Mouse (Mus musculus): ENCODE measurements around the gene Rcvrn. TPM values are rescaled to one million over a fixed set of nuclear protein-coding genes. Genes with fewer than 3 reads are reported as not detected.

Rcvrn gene
- polyA plus RNA-seq (2014; fragmentation: Nextera tagmentation; extraction: Ambion mirVana) = not detected in 2 replicates

DNA sequence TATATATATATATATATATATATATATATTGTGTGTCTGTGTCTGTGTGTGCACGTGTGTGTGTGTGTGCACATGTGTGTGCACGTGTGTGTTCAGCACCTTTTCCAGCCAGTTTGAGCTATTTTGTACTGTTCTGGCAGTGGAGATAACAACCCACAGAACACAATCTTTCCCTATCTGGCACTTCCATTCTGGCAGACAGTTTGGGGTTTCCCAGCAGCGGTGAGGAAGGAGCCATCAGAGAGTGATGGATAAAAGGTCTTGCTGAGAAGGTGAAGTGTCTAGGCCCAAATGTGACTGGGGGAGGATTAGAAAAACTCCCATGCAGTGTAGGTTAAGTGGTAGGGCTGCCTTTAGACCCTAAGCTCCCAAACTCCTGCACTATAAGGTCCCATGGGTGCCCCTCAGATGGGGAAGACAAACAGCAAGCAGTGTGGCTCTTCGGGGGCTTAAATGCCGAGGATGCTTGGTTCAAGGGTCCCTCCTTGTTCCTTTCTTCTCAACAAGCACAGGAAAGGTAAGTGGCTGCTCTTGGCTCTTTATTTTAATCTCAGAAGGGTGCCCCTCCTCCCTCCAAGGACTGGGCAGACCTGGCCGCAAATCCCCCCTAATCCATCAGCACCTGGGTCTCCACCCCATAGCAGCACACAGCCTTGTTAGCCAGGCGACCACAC, at the start of gene Rcvrn:
TSS of gene Rcvrn (plus strand) at position 624 of the 674 bp plus-strand sequence.
- no peaks in the 10 kb centered on the region for H3K4me1 ChIP-seq (ENCODE audit: control insufficient read depth in 2 of 2, insufficient read depth in 2 of 2, low read length in 2 of 2)
- WGBS = 57% methylated on average over 7 of the region's 7 CpGs
- no peak for ATAC-seq (ENCODE audit: insufficient number of reproducible peaks, insufficient read depth, low FRiP score, low read depth)
- H3K9ac ChIP-seq (ENCODE audit: low read length) = no peak within 1 kb of the TSS
- no peak within 1 kb of the TSS for H3K4me3 ChIP-seq (ENCODE audit: control insufficient read depth in 1 of 2, insufficient read depth in 1 of 2, low read depth in 1 of 2, low read length in 2 of 2)
- H3K27me3 ChIP-seq (ENCODE audit: control insufficient read depth, insufficient read depth, low read length) = no peaks in the 10 kb centered on the region
- no peaks in the 10 kb centered on the region for H3K36me3 ChIP-seq (ENCODE audit: control insufficient read depth, insufficient read depth, low read length)
- no peak within 1 kb of the TSS for H3K27ac ChIP-seq (replicated peaks in 1 of 2; ENCODE audit: control insufficient read depth in 1 of 2, insufficient read depth in 1 of 2, low read depth in 2 of 2, low read length in 2 of 2)
- no peak within 1 kb of the TSS for H3K4me2 ChIP-seq (ENCODE audit: low read length)
- H3K9me3 ChIP-seq (ENCODE audit: control insufficient read depth, low read length) = no peaks in the 10 kb centered on the region

DNA sequence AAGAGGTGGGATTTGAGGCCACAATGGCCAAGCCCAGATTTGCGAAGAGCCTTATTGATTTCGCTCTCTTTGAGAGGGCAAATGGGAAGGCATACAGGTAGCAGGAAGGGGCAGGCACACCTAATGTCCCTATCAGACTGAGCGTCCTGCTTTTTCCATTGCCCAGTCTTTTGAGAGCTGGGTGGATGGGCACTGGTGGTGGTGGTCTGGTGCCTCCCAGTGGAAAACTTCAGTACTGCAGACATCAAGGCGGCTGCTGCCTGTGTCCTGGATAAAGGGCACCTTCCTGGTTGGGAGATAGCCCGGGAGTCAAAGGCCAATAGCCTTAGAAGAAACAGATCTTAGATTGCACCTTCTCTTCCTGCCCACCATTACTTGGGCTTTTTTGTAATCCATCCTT, 47.4 kb upstream of the Rcvrn start:
- no peaks in the 10 kb centered on the region for H3K9me3 ChIP-seq (ENCODE audit: control insufficient read depth, low read length)
- H3K27ac ChIP-seq (replicated peaks in 1 of 2; ENCODE audit: control insufficient read depth in 1 of 2, insufficient read depth in 1 of 2, low read depth in 2 of 2, low read length in 2 of 2) = no peak overlapping the region
- H3K4me1 ChIP-seq (ENCODE audit: control insufficient read depth in 2 of 2, insufficient read depth in 2 of 2, low read length in 2 of 2) = peaks cover 0 to 16% of the 10 kb centered on the region in 2 experiments; a peak in 3 of 4 replicates
- no peaks in the 10 kb centered on the region for H3K27me3 ChIP-seq (ENCODE audit: control insufficient read depth, insufficient read depth, low read length)
- H3K9ac ChIP-seq (ENCODE audit: low read length) = no peak overlapping the region
- no peaks in the 10 kb centered on the region for H3K36me3 ChIP-seq (ENCODE audit: control insufficient read depth, insufficient read depth, low read length)
- ATAC-seq (ENCODE audit: insufficient number of reproducible peaks, insufficient read depth, low FRiP score, low read depth) = peak; percentile 49; the same call in 1 of the 2 replicates
- no peak overlapping the region for H3K4me2 ChIP-seq (ENCODE audit: low read length)
- 25% methylated on average over 5 of the region's 5 CpGs for WGBS
- no peak overlapping the region for H3K4me3 ChIP-seq (ENCODE audit: control insufficient read depth in 1 of 2, insufficient read depth in 1 of 2, low read depth in 1 of 2, low read length in 2 of 2)

DNA sequence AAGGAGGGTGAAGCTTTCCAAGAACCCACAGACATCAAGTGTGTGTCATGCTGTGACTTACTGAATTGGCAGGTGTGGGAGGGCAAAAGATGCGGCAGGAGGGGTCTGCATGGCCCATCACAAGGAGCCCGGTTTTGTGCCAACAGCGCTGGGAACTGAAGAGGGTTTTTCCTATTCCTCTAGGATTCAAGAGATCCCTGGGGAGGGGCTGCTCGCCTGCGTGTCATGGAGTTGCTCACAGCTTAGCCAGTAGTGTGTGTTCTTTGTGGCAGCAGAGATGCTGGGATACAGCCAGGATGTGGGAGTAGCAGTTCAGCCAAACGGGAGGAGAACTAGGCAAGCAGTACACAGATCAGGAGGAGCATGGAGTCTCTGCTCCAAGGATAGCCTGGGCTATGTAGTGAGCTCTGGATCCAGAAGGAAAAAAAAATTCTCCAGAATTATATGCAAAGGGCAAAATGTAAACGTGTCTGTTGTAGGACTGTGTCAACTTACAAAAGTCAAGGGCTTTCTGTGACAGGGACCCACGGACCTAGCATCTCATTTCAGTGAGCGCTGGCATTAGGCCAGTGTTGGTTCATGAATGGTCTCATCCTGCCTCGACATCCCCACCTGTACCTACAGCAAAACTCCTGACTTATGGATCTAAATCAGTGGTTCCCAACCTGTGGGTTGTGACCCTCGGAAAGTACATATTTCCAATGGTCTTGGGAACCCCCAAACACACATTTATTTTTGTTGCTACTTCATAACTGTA, 46.3 kb upstream of the Rcvrn start:
- H3K4me1 ChIP-seq (ENCODE audit: control insufficient read depth in 2 of 2, insufficient read depth in 2 of 2, low read length in 2 of 2) = peaks cover 0 to 16% of the 10 kb centered on the region in 2 experiments; a peak in 3 of 4 replicates
- no peak overlapping the region for H3K4me2 ChIP-seq (ENCODE audit: low read length)
- no peak overlapping the region for H3K27ac ChIP-seq (replicated peaks in 1 of 2; ENCODE audit: control insufficient read depth in 1 of 2, insufficient read depth in 1 of 2, low read depth in 2 of 2, low read length in 2 of 2)
- no peaks in the 10 kb centered on the region for H3K36me3 ChIP-seq (ENCODE audit: control insufficient read depth, insufficient read depth, low read length)
- H3K9me3 ChIP-seq (ENCODE audit: control insufficient read depth, low read length) = no peaks in the 10 kb centered on the region
- H3K4me3 ChIP-seq (ENCODE audit: control insufficient read depth in 1 of 2, insufficient read depth in 1 of 2, low read depth in 1 of 2, low read length in 2 of 2) = no peak overlapping the region
- no peak for ATAC-seq (ENCODE audit: insufficient number of reproducible peaks, insufficient read depth, low FRiP score, low read depth)
- no peaks in the 10 kb centered on the region for H3K27me3 ChIP-seq (ENCODE audit: control insufficient read depth, insufficient read depth, low read length)
- WGBS = 70% methylated on average over 11 of the region's 11 CpGs
- H3K9ac ChIP-seq (ENCODE audit: low read length) = no peak overlapping the region

DNA sequence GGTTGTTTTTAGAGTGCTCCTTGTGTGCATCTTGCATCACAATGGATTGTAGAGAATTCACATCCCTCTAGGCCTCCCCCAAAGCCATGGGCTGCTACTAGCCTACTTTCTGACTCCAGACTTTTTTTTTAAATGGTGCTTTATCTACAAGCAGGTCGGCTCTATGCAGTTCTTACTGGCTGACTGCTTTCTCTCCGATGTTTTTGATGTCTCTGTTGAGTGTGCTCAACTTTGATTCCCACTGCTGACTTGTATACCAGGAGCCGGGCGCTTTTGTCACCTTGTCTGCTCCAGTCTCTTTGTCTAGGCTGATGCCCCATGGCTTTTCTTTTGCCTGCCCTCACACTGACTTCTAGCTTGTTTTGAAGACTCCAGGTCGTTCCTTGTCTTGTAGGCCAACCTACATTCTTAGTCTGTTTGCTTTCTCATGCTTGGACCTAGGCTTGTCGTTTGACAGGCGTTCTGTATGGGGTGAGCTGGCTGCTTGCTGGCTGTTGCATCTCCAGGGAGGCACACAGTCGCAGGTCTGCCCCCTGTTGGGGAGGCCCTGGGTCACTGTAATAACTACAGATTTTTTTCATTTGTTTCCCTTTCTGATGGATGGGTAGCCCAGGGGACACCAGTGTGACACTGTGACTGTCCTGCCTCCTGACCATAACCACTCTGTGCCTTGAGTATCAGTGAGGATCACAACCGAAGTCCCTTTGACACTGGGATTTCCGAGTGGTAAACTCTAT, 45.0 kb upstream of the Rcvrn start:
- no peaks in the 10 kb centered on the region for H3K36me3 ChIP-seq (ENCODE audit: control insufficient read depth, insufficient read depth, low read length)

DNA sequence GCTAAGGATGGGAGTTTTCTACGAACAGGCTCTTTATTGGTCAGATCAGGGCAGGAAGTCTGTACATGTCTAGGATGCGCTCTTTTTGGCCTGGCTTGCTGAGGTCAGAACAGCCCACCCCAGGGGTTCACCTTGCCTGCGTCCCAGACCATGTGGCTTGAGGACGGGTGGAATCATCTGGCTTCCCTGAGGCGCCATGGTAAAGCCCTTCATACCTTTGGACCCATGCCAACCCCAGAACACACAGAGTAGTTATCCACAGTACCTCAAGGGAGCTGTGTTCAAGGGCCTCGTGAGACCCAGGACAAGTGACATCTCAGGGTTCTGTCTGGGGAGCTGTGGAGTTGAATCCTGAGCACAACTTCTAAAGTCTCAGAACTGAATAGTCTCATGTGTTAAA, 43.4 kb upstream of the Rcvrn start:
- Histone ChIP-seq H3K4me2 (ENCODE audit: low read length) (no peak overlapping the region), H3K27me3 (ENCODE audit: control insufficient read depth, insufficient read depth, low read length) (no peaks in the 10 kb centered on the region), H3K36me3 (ENCODE audit: control insufficient read depth, insufficient read depth, low read length) (no peaks in the 10 kb centered on the region), H3K9ac (ENCODE audit: low read length) (no peak overlapping the region), H3K9me3 (ENCODE audit: control insufficient read depth, low read length) (no peaks in the 10 kb centered on the region), H3K4me1 (ENCODE audit: control insufficient read depth in 2 of 2, insufficient read depth in 2 of 2, low read length in 2 of 2) (peaks cover 0 to 18% of the 10 kb centered on the region in 2 experiments; a peak in 3 of 4 replicates), H3K4me3 (ENCODE audit: control insufficient read depth in 1 of 2, insufficient read depth in 1 of 2, low read depth in 1 of 2, low read length in 2 of 2) (no peak overlapping the region), H3K27ac (replicated peaks in 1 of 2; ENCODE audit: control insufficient read depth in 1 of 2, insufficient read depth in 1 of 2, low read depth in 2 of 2, low read length in 2 of 2) (no peak overlapping the region)
- ATAC-seq (ENCODE audit: insufficient number of reproducible peaks, insufficient read depth, low FRiP score, low read depth) = no peak
- WGBS = 72% methylated on average over 6 of the region's 6 CpGs

More for the DNA sequence above, 45.0 kb upstream of the Rcvrn start:
- 55% methylated on average over 10 of the region's 10 CpGs for WGBS
- H3K27me3 ChIP-seq (ENCODE audit: control insufficient read depth, insufficient read depth, low read length) = no peaks in the 10 kb centered on the region
- no peaks in the 10 kb centered on the region for H3K9me3 ChIP-seq (ENCODE audit: control insufficient read depth, low read length)
- H3K4me1 ChIP-seq (ENCODE audit: control insufficient read depth in 2 of 2, insufficient read depth in 2 of 2, low read length in 2 of 2) = peaks cover 0 to 11% of the 10 kb centered on the region in 2 experiments; a peak in 2 of 4 replicates
- no peak for ATAC-seq (ENCODE audit: insufficient number of reproducible peaks, insufficient read depth, low FRiP score, low read depth)
- H3K4me3 ChIP-seq (ENCODE audit: control insufficient read depth in 1 of 2, insufficient read depth in 1 of 2, low read depth in 1 of 2, low read length in 2 of 2) = no peak overlapping the region
- no peak overlapping the region for H3K27ac ChIP-seq (replicated peaks in 1 of 2; ENCODE audit: control insufficient read depth in 1 of 2, insufficient read depth in 1 of 2, low read depth in 2 of 2, low read length in 2 of 2)
- H3K4me2 ChIP-seq (ENCODE audit: low read length) = no peak overlapping the region
- no peak overlapping the region for H3K9ac ChIP-seq (ENCODE audit: low read length)

DNA sequence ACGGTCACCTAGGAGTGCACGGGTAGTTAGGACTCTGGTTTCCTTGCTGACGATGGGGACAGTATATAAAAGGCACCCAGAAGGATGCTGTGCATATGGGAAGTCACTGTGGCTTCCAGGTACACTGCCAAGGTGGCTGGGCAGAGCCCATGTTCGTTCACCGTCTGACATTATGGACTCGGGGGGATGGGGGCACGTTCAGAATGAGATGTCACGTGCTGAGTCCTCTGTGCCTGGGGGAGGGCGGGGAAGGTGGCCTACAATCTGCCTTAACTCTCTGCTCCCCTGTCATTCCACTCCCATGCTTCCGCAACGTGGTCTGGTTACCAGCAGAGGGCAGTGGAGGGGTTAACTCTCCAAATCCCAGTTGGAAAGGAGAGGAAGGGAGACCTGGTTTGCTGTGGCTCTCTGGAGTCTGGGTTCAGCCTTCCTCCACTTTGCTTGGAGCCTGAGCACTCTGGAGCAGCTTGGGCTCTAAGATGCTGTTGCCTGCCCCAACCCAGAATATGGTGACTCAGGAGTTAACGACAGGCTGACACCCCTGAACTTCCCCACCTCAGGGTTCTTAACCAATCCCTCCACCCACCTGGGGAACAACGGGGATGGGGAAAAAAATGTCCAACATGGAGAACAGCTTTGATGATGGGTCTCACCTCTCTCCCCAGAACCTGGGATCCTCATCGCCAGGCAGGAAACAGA, 42.8 kb upstream of the Rcvrn start:
- Histone ChIP-seq H3K4me3 (ENCODE audit: control insufficient read depth in 1 of 2, insufficient read depth in 1 of 2, low read depth in 1 of 2, low read length in 2 of 2) (no peak overlapping the region), H3K9me3 (ENCODE audit: control insufficient read depth, low read length) (no peaks in the 10 kb centered on the region), H3K9ac (ENCODE audit: low read length) (no peak overlapping the region), H3K4me1 (ENCODE audit: control insufficient read depth in 2 of 2, insufficient read depth in 2 of 2, low read length in 2 of 2) (peaks cover 0 to 18% of the 10 kb centered on the region in 2 experiments; a peak in 3 of 4 replicates), H3K27ac (replicated peaks in 1 of 2; ENCODE audit: control insufficient read depth in 1 of 2, insufficient read depth in 1 of 2, low read depth in 2 of 2, low read length in 2 of 2) (no peak overlapping the region), H3K36me3 (ENCODE audit: control insufficient read depth, insufficient read depth, low read length) (no peaks in the 10 kb centered on the region), H3K4me2 (ENCODE audit: low read length) (no peak overlapping the region), H3K27me3 (ENCODE audit: control insufficient read depth, insufficient read depth, low read length) (no peaks in the 10 kb centered on the region)
- no peak for ATAC-seq (ENCODE audit: insufficient number of reproducible peaks, insufficient read depth, low FRiP score, low read depth)
- 15% methylated on average over 14 of the region's 14 CpGs for WGBS

DNA sequence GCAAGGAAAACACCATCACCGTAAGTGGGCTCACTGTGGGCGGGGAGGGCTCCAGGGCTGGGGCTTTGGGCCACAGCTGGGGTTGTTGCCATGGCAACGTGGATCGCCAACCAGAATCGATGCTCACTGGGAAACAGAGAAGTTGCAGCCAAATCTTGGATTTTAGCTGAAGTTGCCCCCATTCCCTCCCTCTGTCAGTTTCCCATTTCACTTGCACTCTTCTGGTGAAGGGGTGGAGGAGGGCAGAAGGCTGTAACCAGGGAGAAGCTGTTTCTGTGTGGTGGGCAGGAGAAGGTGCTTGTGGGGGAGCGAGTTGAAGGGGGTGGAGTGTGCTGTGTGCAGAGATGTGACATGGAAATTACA, 42.3 kb upstream of the Rcvrn start:
- Histone ChIP-seq H3K4me3 (ENCODE audit: control insufficient read depth in 1 of 2, insufficient read depth in 1 of 2, low read depth in 1 of 2, low read length in 2 of 2) (no peak overlapping the region), H3K9me3 (ENCODE audit: control insufficient read depth, low read length) (no peaks in the 10 kb centered on the region), H3K27ac (replicated peaks in 1 of 2; ENCODE audit: control insufficient read depth in 1 of 2, insufficient read depth in 1 of 2, low read depth in 2 of 2, low read length in 2 of 2) (no peak overlapping the region), H3K36me3 (ENCODE audit: control insufficient read depth, insufficient read depth, low read length) (no peaks in the 10 kb centered on the region), H3K4me2 (ENCODE audit: low read length) (no peak overlapping the region), H3K9ac (ENCODE audit: low read length) (no peak overlapping the region), H3K4me1 (ENCODE audit: control insufficient read depth in 2 of 2, insufficient read depth in 2 of 2, low read length in 2 of 2) (peaks cover 0 to 18% of the 10 kb centered on the region in 2 experiments; a peak in 3 of 4 replicates), H3K27me3 (ENCODE audit: control insufficient read depth, insufficient read depth, low read length) (no peaks in the 10 kb centered on the region)
- WGBS = 50% methylated on average over 6 of the region's 6 CpGs
- no peak for ATAC-seq (ENCODE audit: insufficient number of reproducible peaks, insufficient read depth, low FRiP score, low read depth)
